Mouse (Mus musculus) kidney, postnatal 0 days (tissue): ENCODE measurements at regions not wholly inside any gene's neighbourhood (a gene's known extent, or its start where the extent isn't known, plus 50 kb on each side); places are given as distances from the start of the nearest gene placed in this dataset.

Source experiments
- ATAC-seq: fragments of 200-750 bp; cut with Nextera tagmentation; replicated peaks from 2 replicates; pipeline ENCODE4 v1.8.0; 2017; ENCODE audit warnings: low read depth, moderate number of reproducible peaks, moderate TSS enrichment, moderate library complexity; ENCODE audit not compliant: low FRiP score
- DNase-seq: peaks from one replicate; pipeline ENCODE4 v3.0.0-alpha.2; 2016; ENCODE audit warnings: low spot score
- H3K27ac ChIP-seq: fragments of 300-500 bp; sonication (generic); 2 replicates; pipeline ENCODE4 v1.5.1; 2014; ENCODE audit warnings: mild to moderate bottlenecking
- H3K27me3 ChIP-seq: fragments of 300-500 bp; sonication (generic); 2 replicates; pipeline ENCODE4 v1.6.1; 2014; ENCODE audit warnings: low read length, mixed read lengths; ENCODE audit not compliant: insufficient read depth
- H3K36me3 ChIP-seq: fragments of 300-500 bp; sonication (generic); 2 replicates; pipeline ENCODE4 v1.6.1; 2014; ENCODE audit warnings: low read length, mixed read lengths; ENCODE audit not compliant: insufficient read depth
- H3K4me1 ChIP-seq: fragments of 300-500 bp; sonication (generic); replicated peaks from 2 replicates; pipeline ENCODE4 v1.6.1; 2014; ENCODE audit warnings: antibody characterized with exemption, low read length, mixed read lengths; ENCODE audit not compliant: insufficient read depth
- H3K4me2 ChIP-seq: fragments of 300-500 bp; sonication (generic); 2 replicates; pipeline ENCODE4 v1.6.1; 2014; ENCODE audit warnings: mild to moderate bottlenecking, low read length, moderate library complexity, mixed read lengths
- H3K4me3 ChIP-seq: fragments of 300-500 bp; sonication (generic); replicated peaks from 2 replicates; pipeline ENCODE4 v1.5.1; 2014; ENCODE audit warnings: low read depth, low read length
- H3K9ac ChIP-seq: fragments of 300-500 bp; sonication (generic); 2 replicates; pipeline ENCODE4 v1.6.1; 2014; ENCODE audit warnings: low read depth, low read length
- H3K9me3 ChIP-seq: fragments of 300-500 bp; sonication (generic); replicated peaks from 2 replicates; pipeline ENCODE4 v1.6.1; 2016; ENCODE audit warnings: low read length, inconsistent platforms, mixed read lengths
- CTCF ChIP-seq: IDR thresholded peaks from 2 replicates; pipeline ENCODE4 v1.5.1; 2016; ENCODE audit warnings: antibody characterized with exemption, low read depth, mild to moderate bottlenecking, moderate library complexity
- WGBS: fragments of 180-500 bp; shearing (Covaris S2); extraction: QIAGEN DNeasy Blood & Tissue Kit; methylation state at CpG from one replicate; pipeline ENCODE4 v1.1.7; 2014; 5-methylcytosine and 5-hydroxymethylcytosine counted together

- Histone ChIP-seq H3K4me1 (no peaks in the 10 kb centered on the region), H3K9me3 (no peaks in the 10 kb centered on the region), H3K4me2 (no peak overlapping the region), H3K27me3 (no peaks in the 10 kb centered on the region), H3K9ac (no peak overlapping the region), H3K36me3 (no peaks in the 10 kb centered on the region), H3K4me3 (no peak overlapping the region), H3K27ac (no peak overlapping the region)
- no peak for ATAC-seq
- TF ChIP-seq CTCF: no peak
- no peak for DNase-seq
- WGBS: 74% methylated on average over 4 of the region's 4 CpGs
Observed at GRCm38 (mm10) chr8:97431467-97431866, 1543.1 kb upstream of the Got2 start.

- no peak for TF ChIP-seq CTCF
- 72% methylated on average over 1 of the region's 1 CpGs for WGBS
Observed at GRCm38 (mm10) chr8:97422331-97422730, 1534.0 kb upstream of the Got2 start.

GRCm38 (mm10) chr8:97414742-97415141 is 1526.4 kb upstream of the Got2 start:
- Histone ChIP-seq H3K9ac (no peak overlapping the region), H3K27me3 (no peaks in the 10 kb centered on the region), H3K4me1 (no peaks in the 10 kb centered on the region), H3K4me3 (no peak overlapping the region), H3K4me2 (no peak overlapping the region), H3K27ac (no peak overlapping the region), H3K36me3 (no peaks in the 10 kb centered on the region), H3K9me3 (no peaks in the 10 kb centered on the region)
- DNase-seq (no peak), ATAC-seq (no peak)
- 71% methylated on average over 1 of the region's 1 CpGs for WGBS
- TF ChIP-seq CTCF: no peak

More at GRCm38 (mm10) chr8:97422331-97422730, 1534.0 kb upstream of the Got2 start:
- Histone ChIP-seq H3K36me3 (no peaks in the 10 kb centered on the region), H3K9ac (no peak overlapping the region), H3K4me1 (no peaks in the 10 kb centered on the region), H3K27ac (no peak overlapping the region), H3K9me3 (no peaks in the 10 kb centered on the region), H3K4me3 (no peak overlapping the region), H3K4me2 (no peak overlapping the region), H3K27me3 (no peaks in the 10 kb centered on the region)
- no peak for DNase-seq
- no peak for ATAC-seq

DNA sequence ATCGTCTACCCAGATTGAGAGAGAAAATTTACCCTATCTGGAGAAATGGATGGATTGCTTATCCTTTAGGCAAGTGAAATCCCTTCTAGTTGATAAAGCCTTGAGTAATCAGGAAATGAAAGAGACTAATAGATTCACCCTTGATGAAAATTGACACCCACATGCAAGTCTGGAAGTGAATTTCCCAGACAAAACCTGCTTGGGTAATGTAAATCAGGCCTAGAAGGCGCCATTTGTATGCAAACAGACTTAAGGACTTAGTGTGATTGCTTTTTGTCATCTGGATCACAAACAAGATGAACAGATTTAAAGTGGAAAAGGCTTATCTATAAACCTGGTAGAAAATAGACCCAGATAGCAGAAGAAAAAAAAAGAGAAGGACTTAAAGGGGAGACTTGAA is 1515.0 kb upstream of the Got2 start:
- Histone ChIP-seq H3K36me3 (no peaks in the 10 kb centered on the region), H3K4me1 (no peaks in the 10 kb centered on the region), H3K4me3 (no peak overlapping the region), H3K9ac (no peak overlapping the region), H3K27ac (no peak overlapping the region), H3K4me2 (no peak overlapping the region), H3K9me3 (no peaks in the 10 kb centered on the region), H3K27me3 (no peaks in the 10 kb centered on the region)
- DNase-seq (no peak), ATAC-seq (no peak)
- WGBS: 68% methylated on average over 2 of the region's 2 CpGs
- no peak for TF ChIP-seq CTCF

DNA sequence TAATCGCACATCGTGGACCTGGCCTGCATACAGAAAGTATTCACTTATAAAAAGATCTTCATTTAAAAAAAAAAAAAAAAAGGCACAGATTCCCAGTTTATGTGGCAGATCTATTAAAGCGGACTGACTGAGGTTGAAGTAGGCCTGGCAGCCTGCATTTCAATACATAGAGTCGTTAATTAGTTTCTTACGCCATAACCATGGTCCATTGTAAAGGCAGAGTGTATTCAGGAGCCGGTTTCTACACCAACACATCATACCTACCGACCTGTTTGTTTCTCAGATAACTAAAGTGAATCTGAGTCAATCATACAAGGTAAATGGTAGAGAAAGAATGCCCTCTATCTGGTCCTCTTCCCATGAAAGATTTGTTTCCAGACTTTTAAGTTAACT is 1509.0 kb upstream of the Got2 start:
- ATAC-seq (no peak), DNase-seq (no peak)
- Histone ChIP-seq H3K4me2 (no peak overlapping the region), H3K9me3 (no peaks in the 10 kb centered on the region), H3K4me1 (no peaks in the 10 kb centered on the region), H3K27ac (no peak overlapping the region), H3K4me3 (no peak overlapping the region), H3K36me3 (no peaks in the 10 kb centered on the region), H3K27me3 (no peaks in the 10 kb centered on the region), H3K9ac (no peak overlapping the region)
- TF ChIP-seq CTCF: no peak
- WGBS: 37% methylated on average over 7 of the region's 7 CpGs

GRCm38 (mm10) chr8:97396634-97397326 is 1508.4 kb upstream of the Got2 start:
- TF ChIP-seq CTCF: no peak
- Histone ChIP-seq H3K27ac (no peak overlapping the region), H3K4me1 (no peaks in the 10 kb centered on the region), H3K9me3 (no peaks in the 10 kb centered on the region), H3K36me3 (no peaks in the 10 kb centered on the region), H3K4me3 (no peak overlapping the region), H3K4me2 (no peak overlapping the region), H3K9ac (no peak overlapping the region), H3K27me3 (no peaks in the 10 kb centered on the region)
- DNase-seq: no peak
- 42% methylated on average over 5 of the region's 5 CpGs for WGBS
- ATAC-seq: no peak

- H3K36me3 ChIP-seq: no peaks in the 10 kb centered on the region
- H3K4me2 ChIP-seq: no peak overlapping the region
- no peak overlapping the region for H3K9ac ChIP-seq
- H3K4me3 ChIP-seq: no peak overlapping the region
- no peak for ATAC-seq
- H3K27ac ChIP-seq: no peak overlapping the region
- DNase-seq: no peak
- WGBS: 6% methylated on average over 7 of the region's 7 CpGs
- TF ChIP-seq CTCF: no peak
- no peaks in the 10 kb centered on the region for H3K4me1 ChIP-seq
- H3K27me3 ChIP-seq: no peaks in the 10 kb centered on the region
- H3K9me3 ChIP-seq: no peaks in the 10 kb centered on the region
Observed at GRCm38 (mm10) chr8:97389651-97390050, 1501.3 kb upstream of the Got2 start.
